In genomic region chr13:36531893-36532292, GRCm38 (mm10) we compare ENCODE assay signal across 17 mouse cellular contexts.
DNase-seq lines count a peak whose midpoint lies in the region; ATAC-seq and TF ChIP-seq lines count a peak whose summit lies in the region.
"Had no signal": no experiment of that assay in that cellular context is flagged by ENCODE, and none has a peak within 500 bp of the region (broad histone marks: within the 10 kb centered on the region; RNA-seq: fewer than 3 reads in every experiment).

No protein-coding gene starts in this region.

- DNase-seq in frontal cortex, adult 2 months (ENCODE audit: extremely low spot score in 1 of 2, low spot score in 1 of 2): peak; percentile 77 to 84
- DNase-seq in frontal cortex, postnatal 10 days (ENCODE audit: low spot score in 2 of 2): no peak
- no peak for DNase-seq in hindbrain, embryonic 10.5 days (ENCODE audit: low spot score)
- DNase-seq in right cerebral cortex, adult 18-20 months: peak; percentile 81
- no peak for DNase-seq in right cerebral cortex, postnatal 14 days
- no peak for DNase-seq in T-cell, adult 2 months (ENCODE audit: low spot score)
- no peak for DNase-seq in midbrain, postnatal 0 days (ENCODE audit: low spot score)
- DNase-seq: adrenal gland, postnatal 10 days; cerebellum, postnatal 10 days; lung, adult 18-20 months; lung, postnatal 4 days; thymus, postnatal 25 days had no signal

- H3K4me3 ChIP-seq in hindbrain, embryonic 10.5 days: no peak overlapping the region
- no peak overlapping the region for H3K4me3 ChIP-seq in hindbrain, embryonic 16.5 days (ENCODE audit: low read length)
- H3K4me3 ChIP-seq in midbrain, postnatal 0 days (ENCODE audit: low read depth, low read length): no peak overlapping the region
- H3K4me3 ChIP-seq: embryonic facial prominence, embryonic 10.5 days; limb, embryonic 15.5 days; midbrain, embryonic 12.5 days had no signal

- H3K9me3 ChIP-seq in hindbrain, embryonic 10.5 days: no peaks in the 10 kb centered on the region
- H3K9me3 ChIP-seq in hindbrain, embryonic 16.5 days (ENCODE audit: control insufficient read depth, low read length): no peaks in the 10 kb centered on the region
- H3K9me3 ChIP-seq in midbrain, postnatal 0 days (ENCODE audit: low read length): no peaks in the 10 kb centered on the region
- H3K9me3 ChIP-seq: embryonic facial prominence, embryonic 10.5 days; limb, embryonic 15.5 days; midbrain, embryonic 12.5 days had no signal

- H3K27me3 ChIP-seq in hindbrain, embryonic 10.5 days (ENCODE audit: insufficient read depth, poor library complexity, severe bottlenecking): no peaks in the 10 kb centered on the region
- no peaks in the 10 kb centered on the region for H3K27me3 ChIP-seq in hindbrain, embryonic 16.5 days (replicated peaks; ENCODE audit: control insufficient read depth, insufficient read depth, low read length)
- no peaks in the 10 kb centered on the region for H3K27me3 ChIP-seq in midbrain, postnatal 0 days (ENCODE audit: insufficient read depth, low read length)
- H3K27me3 ChIP-seq: limb, embryonic 15.5 days; midbrain, embryonic 12.5 days had no signal

- H3K36me3 ChIP-seq in hindbrain, embryonic 10.5 days: no peaks in the 10 kb centered on the region
- no peaks in the 10 kb centered on the region for H3K36me3 ChIP-seq in hindbrain, embryonic 16.5 days (ENCODE audit: control insufficient read depth, insufficient read depth, low read length)
- no peaks in the 10 kb centered on the region for H3K36me3 ChIP-seq in midbrain, postnatal 0 days (ENCODE audit: insufficient read depth, low read length)
- H3K36me3 ChIP-seq: embryonic facial prominence, embryonic 10.5 days; limb, embryonic 15.5 days; midbrain, embryonic 12.5 days had no signal

- H3K4me1 ChIP-seq in hindbrain, embryonic 10.5 days (replicated peaks): peaks cover 11% of the 10 kb centered on the region; the same call in 1 of the 2 replicates
- H3K4me1 ChIP-seq in hindbrain, embryonic 16.5 days (ENCODE audit: control insufficient read depth, insufficient read depth, low read depth, low read length): no peaks in the 10 kb centered on the region; the same call in 1 of the 2 replicates
- no peaks in the 10 kb centered on the region for H3K4me1 ChIP-seq in midbrain, postnatal 0 days (ENCODE audit: insufficient read depth, low read length)
- H3K4me1 ChIP-seq: midbrain, embryonic 12.5 days had no signal

- H3K4me2 ChIP-seq in hindbrain, embryonic 16.5 days (ENCODE audit: low read length): no peak overlapping the region
- no peak overlapping the region for H3K4me2 ChIP-seq in midbrain, postnatal 0 days (ENCODE audit: low read depth, low read length, poor library complexity, severe bottlenecking)
- H3K4me2 ChIP-seq: limb, embryonic 15.5 days; midbrain, embryonic 12.5 days had no signal

- WGBS in hindbrain, embryonic 10.5 days: 81% methylated on average over 3 of the region's 3 CpGs
- WGBS in hindbrain, embryonic 16.5 days: 59% methylated on average over 3 of the region's 3 CpGs
- 73% methylated on average over 3 of the region's 3 CpGs for WGBS in midbrain, postnatal 0 days

- no peak overlapping the region for H3K9ac ChIP-seq in hindbrain, embryonic 16.5 days (ENCODE audit: low read depth, low read length)
- no peak overlapping the region for H3K9ac ChIP-seq in midbrain, postnatal 0 days (replicated peaks; ENCODE audit: low read length, poor library complexity, severe bottlenecking)
- H3K9ac ChIP-seq: limb, embryonic 15.5 days; midbrain, embryonic 12.5 days had no signal

- no peak for ATAC-seq in hindbrain, embryonic 16.5 days
- ATAC-seq in midbrain, postnatal 0 days (ENCODE audit: low FRiP score): no peak
- ATAC-seq: intestine, postnatal 0 days had no signal

- peak overlapping the region; percentile 35; the same call in 1 of the 2 replicates for H3K27ac ChIP-seq in hindbrain, embryonic 10.5 days
- no peak overlapping the region for H3K27ac ChIP-seq in hindbrain, embryonic 16.5 days (ENCODE audit: low read depth, low read length)
- no peak overlapping the region for H3K27ac ChIP-seq in midbrain, postnatal 0 days (ENCODE audit: low read depth, low read length)
- H3K27ac ChIP-seq: embryonic facial prominence, embryonic 10.5 days; limb, embryonic 15.5 days; midbrain, embryonic 12.5 days had no signal

- no peak for TF ChIP-seq CTCF in midbrain, postnatal 0 days (IDR thresholded peaks at IDR 0.05)

Comparison
In these comparisons a context has a peak if more than half of its experiments do, and no peak if none do; other contexts are left out.
1. DNase-seq: peak in frontal cortex, adult 2 months (2 of 2) and right cerebral cortex, adult 18-20 months (single experiment); none in frontal cortex, postnatal 10 days (0 of 2), hindbrain, embryonic 10.5 days (single experiment), right cerebral cortex, postnatal 14 days (single experiment), T-cell, adult 2 months (single experiment) and midbrain, postnatal 0 days (single experiment).